Mouse (Mus musculus): ENCODE results near the gene Stra6l.

- TF ChIP-seq POLR2A (IDR thresholded peaks at IDR 0.05; ENCODE audit: extremely low read depth, insufficient read depth, low read length) = no peak
- TF ChIP-seq CTCF (IDR thresholded peaks at IDR 0.05; ENCODE audit: extremely low read depth, insufficient read depth, low read length) = no peak
These were observed 20.8 kb downstream of the Stra6l start for GRCm38 (mm10) chr4:45869021-45869815.

All from cortical plate, adult 2 months (tissue).